Mouse (Mus musculus) CH12.LX (cell line): Measurements from ENCODE around the gene Ina. TPM values are rescaled to one million over a fixed set of nuclear protein-coding genes. Genes with fewer than 3 reads are reported as not detected.
A peak's percentile ranks its signal among the peaks of the same experiment; 100 is the strongest.

Source experiments
- DNase-seq: peaks from one replicate; pipeline ENCODE4 v3.0.0-alpha.2; 2013; ENCODE audit errors: extremely low read depth
- H3K27ac ChIP-seq: 2 replicates; pipeline ENCODE4 v1.5.1; 2012; ENCODE audit warnings: low read depth, mild to moderate bottlenecking, control low read depth, moderate library complexity; ENCODE audit not compliant: insufficient read depth
- H3K27me3 ChIP-seq: replicated peaks from 2 replicates; pipeline ENCODE3; 2012; ENCODE audit warnings: inconsistent platforms
- H3K36me3 ChIP-seq, 2 experiments: replicated peaks in 1 of 2; 2 replicates each; pipeline versions ENCODE3 to v1.6.1; 2012; ENCODE audit warnings: inconsistent platforms in 1 of 2, low read length in 1 of 2, mild to moderate bottlenecking in 1 of 2, mixed read lengths in 1 of 2, moderate library complexity in 1 of 2; ENCODE audit not compliant: control insufficient read depth in 1 of 2, insufficient read depth in 1 of 2
- H3K4me1 ChIP-seq, 2 experiments: 2 replicates each; pipeline ENCODE4 v1.6.1; 2012; ENCODE audit warnings: inconsistent platforms in 1 of 2, moderate library complexity in 1 of 2; ENCODE audit not compliant: insufficient read depth in 2 of 2, control insufficient read depth in 1 of 2
- H3K4me2 ChIP-seq: 2 replicates; pipeline ENCODE4 v1.6.1; 2012; ENCODE audit warnings: low read depth, mild to moderate bottlenecking, control low read depth; ENCODE audit not compliant: poor library complexity, insufficient read depth, severe bottlenecking
- H3K4me3 ChIP-seq, 3 experiments: fragments of 150-350 bp in 1 of 3; sonication (generic) in 1 of 3; replicated peaks in 1 of 3; 2 replicates each; pipeline versions ENCODE3 to v1.5.1; 2011 to 2012; ENCODE audit warnings: low read depth in 2 of 3, low read length in 2 of 3, mild to moderate bottlenecking in 2 of 3, moderate library complexity in 2 of 3, control low read depth in 1 of 3, improper control_type of control experiment in 1 of 3, inconsistent platforms in 1 of 3, mixed read lengths in 1 of 3; ENCODE audit not compliant: poor library complexity in 1 of 3
- H3K79me2 ChIP-seq: replicated peaks from 2 replicates; pipeline ENCODE4 v1.6.1; 2012; ENCODE audit warnings: mild to moderate bottlenecking, moderate library complexity; ENCODE audit not compliant: control insufficient read depth, poor library complexity, insufficient read depth, severe bottlenecking; ENCODE audit errors: extremely low read depth
- H3K9ac ChIP-seq: 2 replicates; pipeline ENCODE4 v1.6.1; 2012; ENCODE audit warnings: low read depth, mild to moderate bottlenecking, control low read depth, moderate library complexity; ENCODE audit not compliant: insufficient read depth
- H3K9me3 ChIP-seq: replicated peaks from 2 replicates; pipeline ENCODE3; 2012; ENCODE audit warnings: low read length, inconsistent platforms, mixed read lengths
- BHLHE40 ChIP-seq: IDR thresholded peaks from 2 replicates; pipeline ENCODE4 v1.6.1; 2011; ENCODE audit warnings: mild to moderate bottlenecking, low read depth, low read length, improper control_type of control experiment
- CHD1 ChIP-seq: IDR thresholded peaks from 2 replicates; pipeline ENCODE4 v1.6.1; 2012; ENCODE audit warnings: low read depth, low read length, improper control_type of control experiment, inconsistent platforms
- CHD2 ChIP-seq: IDR thresholded peaks from 2 replicates; pipeline ENCODE4 v1.6.1; 2011; ENCODE audit warnings: low read length, improper control_type of control experiment
- CTCF ChIP-seq, 2 experiments: IDR thresholded peaks in 1 of 2; conservative IDR thresholded peaks in 1 of 2; 2 replicates each; pipeline ENCODE4 v1.5.1; 2011 to 2012; ENCODE audit warnings: low read depth in 2 of 2, low read length in 2 of 2, improper control_type of control experiment in 1 of 2, inconsistent platforms in 1 of 2, mild to moderate bottlenecking in 1 of 2, moderate library complexity in 1 of 2
- E2F4 ChIP-seq: IDR thresholded peaks from 2 replicates; pipeline ENCODE4 v1.6.1; 2011; ENCODE audit warnings: low read depth, low read length, improper control_type of control experiment; ENCODE audit not compliant: insufficient replicate concordance
- ELF1 ChIP-seq: IDR thresholded peaks from 2 replicates; pipeline ENCODE4 v1.6.1; 2014; ENCODE audit warnings: low read depth, mild to moderate bottlenecking, inconsistent platforms, low read length, improper control_type of control experiment
- EP300 ChIP-seq: IDR thresholded peaks from 2 replicates; pipeline ENCODE4 v1.6.1; 2011; ENCODE audit warnings: low read length, improper control_type of control experiment
- GABPA ChIP-seq: IDR thresholded peaks from 2 replicates; pipeline ENCODE4 v1.6.1; 2012; ENCODE audit warnings: low read depth, low read length, improper control_type of control experiment, inconsistent platforms; ENCODE audit not compliant: insufficient replicate concordance
- HCFC1 ChIP-seq: IDR thresholded peaks from 2 replicates; pipeline ENCODE4 v1.6.1; 2012; ENCODE audit warnings: low read depth, mild to moderate bottlenecking, inconsistent platforms, low read length, improper control_type of control experiment
- IRF4 ChIP-seq: IDR thresholded peaks from 2 replicates; pipeline ENCODE4 v1.6.1; 2014; ENCODE audit warnings: low read depth, mild to moderate bottlenecking, inconsistent platforms, low read length, improper control_type of control experiment
- KAT2A ChIP-seq: IDR thresholded peaks from 2 replicates; pipeline ENCODE4 v1.6.1; 2012; ENCODE audit warnings: low read length, improper control_type of control experiment, inconsistent platforms; ENCODE audit not compliant: insufficient replicate concordance
- MAFK ChIP-seq: IDR thresholded peaks from 2 replicates; pipeline ENCODE4 v1.6.1; 2011; ENCODE audit warnings: low read length, improper control_type of control experiment; ENCODE audit not compliant: insufficient replicate concordance
- MAZ ChIP-seq: IDR thresholded peaks from 2 replicates; pipeline ENCODE4 v1.6.1; 2012; ENCODE audit warnings: low read depth, mild to moderate bottlenecking, inconsistent platforms, low read length, improper control_type of control experiment, moderate library complexity
- MEF2A ChIP-seq: IDR thresholded peaks from 2 replicates; pipeline ENCODE4 v1.6.1; 2014; ENCODE audit warnings: low read depth, mild to moderate bottlenecking, inconsistent platforms, low read length, improper control_type of control experiment, borderline replicate concordance
- MYC ChIP-seq: IDR thresholded peaks from 2 replicates; pipeline ENCODE4 v1.6.1; 2011; ENCODE audit warnings: low read depth, mild to moderate bottlenecking, improper control_type of control experiment, low read length
- PAX5 ChIP-seq: IDR thresholded peaks from 2 replicates; pipeline ENCODE4 v1.6.1; 2012; ENCODE audit warnings: low read length, inconsistent platforms, mixed read lengths
- POLR2A ChIP-seq: IDR thresholded peaks from 2 replicates; pipeline ENCODE4 v1.6.1; 2011; ENCODE audit warnings: low read depth, mild to moderate bottlenecking, improper control_type of control experiment, low read length
- RCOR1 ChIP-seq: conservative IDR thresholded peaks from 2 replicates; pipeline ENCODE4 v1.6.1; 2012; ENCODE audit warnings: low read depth, mild to moderate bottlenecking, inconsistent platforms, low read length, improper control_type of control experiment
- TBP ChIP-seq: conservative IDR thresholded peaks from 2 replicates; pipeline ENCODE4 v1.6.1; 2011; ENCODE audit warnings: low read depth, low read length, improper control_type of control experiment
- TCF12 ChIP-seq: IDR thresholded peaks from 2 replicates; pipeline ENCODE4 v1.6.1; 2014; ENCODE audit warnings: low read depth, mild to moderate bottlenecking, inconsistent platforms, low read length, improper control_type of control experiment
- UBTF ChIP-seq: IDR thresholded peaks from 2 replicates; pipeline ENCODE4 v1.6.1; 2012; ENCODE audit warnings: low read depth, mild to moderate bottlenecking, inconsistent platforms, low read length, improper control_type of control experiment, moderate library complexity
- USF1 ChIP-seq: IDR thresholded peaks from 2 replicates; pipeline ENCODE4 v1.6.1; 2014; ENCODE audit warnings: low read depth, mild to moderate bottlenecking, inconsistent platforms, low read length, improper control_type of control experiment
- ZKSCAN1 ChIP-seq: IDR thresholded peaks from 2 replicates; pipeline ENCODE4 v1.6.1; 2012; ENCODE audit warnings: low read depth, inconsistent platforms, low read length, improper control_type of control experiment, borderline replicate concordance
- ZMIZ1 ChIP-seq: IDR thresholded peaks from 2 replicates; pipeline ENCODE4 v1.6.1; 2012; ENCODE audit warnings: low read depth, mild to moderate bottlenecking, inconsistent platforms, low read length, improper control_type of control experiment
- dilution Hi-C: fragments of 300-500 bp; cut with MboI; formaldehyde crosslinking; loops from 2 replicates; pipeline ENCODE4 v1.14.3; 2020; ENCODE audit warnings: low sequenced_read_pairs; ENCODE audit not compliant: extremely low pct_unique_long_range_greater_than_20kb, extremely low pct_ligation_motif_present
- in situ Hi-C: fragments of 300-500 bp; cut with MboI; formaldehyde crosslinking; loops from 3 replicates; pipeline ENCODE4 v1.14.3; 2019; ENCODE audit warnings: low sequenced_read_pairs, low pct_ligation_motif_present, low pct_unique_long_range_greater_than_20kb, mixed read lengths
- polyA plus RNA-seq: library from polyadenylated mRNA; unstranded; fragments of >175 nt; gene quantifications from 2 replicates; pipeline ENCODE4 v1.2.1, GENCODE M21; 2012; ENCODE audit warnings: low read depth; ENCODE audit not compliant: insufficient read length
- total RNA-seq, 2 experiments: library from RNA; depleted of rRNA; stranded (reverse); fragments of 300-350 nt in 1 of 2; fragments of >200 nt in 1 of 2; gene quantifications; 2 replicates each; pipeline ENCODE4 v1.2.3; 2012 to 2014

Gene Ina
- total and polyA plus RNA-seq, 3 experiments: not detected

- DNase-seq: no peak
- H3K27me3 ChIP-seq: no peaks in the 10 kb centered on the region
- H3K4me1 ChIP-seq: peaks cover 9 to 28% of the 10 kb centered on the region in 2 experiments
- no peaks in the 10 kb centered on the region for H3K9me3 ChIP-seq
- dilution Hi-C loops: no loop called here
- peaks cover 20 to 44% of the 10 kb centered on the region in 2 experiments for H3K36me3 ChIP-seq
- TF ChIP-seq CHD2: no peak
- no peak for TF ChIP-seq GABPA
- no peak for TF ChIP-seq KAT2A
- TF ChIP-seq TBP: no peak
- no peak for TF ChIP-seq PAX5
- no peak for TF ChIP-seq EP300
- TF ChIP-seq CHD1: no peak
- TF ChIP-seq TCF12: no peak
- no peak for TF ChIP-seq HCFC1
- TF ChIP-seq MAZ: no peak
- TF ChIP-seq MYC: no peak
- no peak for TF ChIP-seq USF1
- no peak for TF ChIP-seq CTCF (conservative IDR thresholded peaks at IDR 0.05 in 1 of 2, IDR thresholded peaks at IDR 0.05 in 1 of 2; ENCODE audit: low read depth in 2 of 2, low read length in 2 of 2)
- no peak for TF ChIP-seq MAFK
- TF ChIP-seq UBTF: no peak
- no peak for TF ChIP-seq POLR2A
- TF ChIP-seq RCOR1: no peak
- no peak for TF ChIP-seq ZMIZ1
- no peak for TF ChIP-seq BHLHE40
- H3K4me2 ChIP-seq: peak overlapping the region; percentile 90
- no peak overlapping the region for H3K27ac ChIP-seq
- peak overlapping the region in 1 of 3 experiments; percentile 18 for H3K4me3 ChIP-seq
- peaks cover 11% of the 10 kb centered on the region for H3K79me2 ChIP-seq
- in situ Hi-C loops: no loop called here
- H3K9ac ChIP-seq: no peak overlapping the region
Measured at GRCm38 (mm10) chr19:47049061-47049460, 34.6 kb downstream of the Ina start.

GRCm38 (mm10) chr19:47049840-47050239 lies 35.3 kb downstream of the Ina start:
- dilution Hi-C loops: no loop called here

More at GRCm38 (mm10) chr19:47049840-47050239, 35.3 kb downstream of the Ina start:
- Histone ChIP-seq H3K4me3 (peak overlapping the region; percentile 79 to 81 (median 80)), H3K4me2 (peak overlapping the region; percentile 90), H3K79me2 (peaks cover 11% of the 10 kb centered on the region), H3K4me1 (peaks cover 9 to 27% of the 10 kb centered on the region in 2 experiments), H3K9me3 (no peaks in the 10 kb centered on the region), H3K9ac (peak overlapping the region; percentile 96), H3K27ac (no peak overlapping the region), H3K27me3 (no peaks in the 10 kb centered on the region), H3K36me3 (peaks cover 18 to 39% of the 10 kb centered on the region in 2 experiments)
- in situ Hi-C loops: no loop called here
- DNase-seq: no peak
- no peak for TF ChIP-seq ELF1
- no peak for TF ChIP-seq ZKSCAN1
- no peak for TF ChIP-seq MAFK
- TF ChIP-seq MEF2A: no peak
- no peak for TF ChIP-seq ZMIZ1
- no peak for TF ChIP-seq GABPA
- TF ChIP-seq CHD2: no peak
- TF ChIP-seq RCOR1: no peak
- TF ChIP-seq IRF4: no peak
- no peak for TF ChIP-seq BHLHE40
- TF ChIP-seq HCFC1: no peak
- TF ChIP-seq E2F4: no peak
